Mouse (Mus musculus) intestine, embryonic 15.5 days (tissue): ENCODE measurements at regions not wholly inside any gene's neighbourhood (a gene's known extent, or its start where the extent isn't known, plus 50 kb on each side); places are given as distances from the start of the nearest gene placed in this dataset.
"Not testable (repeated sequence)": the region's sequence is repeated elsewhere in the genome, so short reads cannot be mapped to it uniquely, and the experiment has no call there.

Experiments used
- ATAC-seq: fragments of 200-750 bp; cut with Nextera tagmentation; 2 replicates; pipeline ENCODE4 v1.8.0; 2017; ENCODE audit warnings: moderate TSS enrichment, moderate library complexity
- H3K27ac ChIP-seq: fragments of 300-500 bp; sonication (generic); 2 replicates; pipeline ENCODE4 v1.5.1; 2015; ENCODE audit warnings: mild to moderate bottlenecking, inconsistent platforms
- H3K27me3 ChIP-seq: fragments of 300-500 bp; sonication (generic); replicated peaks from 2 replicates; pipeline ENCODE4 v1.6.1; 2015; ENCODE audit warnings: inconsistent platforms
- H3K36me3 ChIP-seq: fragments of 300-500 bp; sonication (generic); 2 replicates; pipeline ENCODE4 v1.6.1; 2015; ENCODE audit warnings: inconsistent platforms
- H3K4me1 ChIP-seq: fragments of 300-500 bp; sonication (generic); replicated peaks from 2 replicates; pipeline ENCODE4 v1.6.1; 2015; ENCODE audit warnings: inconsistent platforms
- H3K4me2 ChIP-seq: fragments of 300-500 bp; sonication (generic); replicated peaks from 2 replicates; pipeline ENCODE4 v1.6.1; 2015; ENCODE audit warnings: mild to moderate bottlenecking, inconsistent platforms
- H3K4me3 ChIP-seq: fragments of 300-500 bp; sonication (generic); replicated peaks from 2 replicates; pipeline ENCODE4 v1.5.1; 2015; ENCODE audit warnings: inconsistent platforms
- H3K9ac ChIP-seq: fragments of 300-500 bp; sonication (generic); 2 replicates; pipeline ENCODE4 v1.6.1; 2015; ENCODE audit warnings: inconsistent platforms
- H3K9me3 ChIP-seq: fragments of 300-500 bp; sonication (generic); 2 replicates; pipeline ENCODE4 v1.6.1; 2016; ENCODE audit warnings: inconsistent platforms
- WGBS: fragments of 180-500 bp; shearing (Covaris S2); methylation state at CpG from one replicate; pipeline ENCODE4 v1.1.7; 2015; 5-methylcytosine and 5-hydroxymethylcytosine counted together

DNA sequence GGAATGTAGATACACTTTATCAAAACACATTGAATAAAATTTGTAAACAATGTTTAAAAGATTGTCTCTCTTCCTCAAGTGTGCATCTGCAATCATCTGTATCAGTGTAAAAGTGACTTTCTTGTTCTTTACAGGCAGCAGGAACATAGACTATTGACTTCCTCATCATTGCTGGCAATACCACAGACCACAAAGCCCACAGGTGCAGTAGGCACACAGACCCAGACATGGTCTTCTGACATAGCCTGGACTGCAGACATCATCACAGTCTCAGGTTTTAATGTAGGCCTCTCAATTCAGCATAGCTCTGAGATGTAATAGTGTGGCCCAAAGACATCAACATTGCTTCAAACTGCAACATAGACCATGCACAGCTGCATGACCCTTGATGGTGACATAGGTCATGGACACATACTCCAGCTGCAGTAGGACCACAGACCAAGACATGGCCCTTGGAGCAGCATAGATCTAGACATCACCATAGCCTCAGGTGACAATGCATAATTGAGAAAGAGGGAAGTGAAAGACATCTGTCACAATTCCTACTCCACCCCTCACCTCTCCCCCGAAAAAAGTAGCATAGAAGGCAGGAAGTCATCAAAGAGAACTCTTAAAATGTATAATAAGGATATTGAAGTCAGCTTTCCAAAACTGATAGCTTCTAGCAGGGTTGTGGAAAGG is 74.1 kb upstream of the Speer2 start:
- no peaks in the 10 kb centered on the region for H3K36me3 ChIP-seq
- no peak overlapping the region for H3K9ac ChIP-seq
- H3K4me1 ChIP-seq: no peaks in the 10 kb centered on the region
- H3K4me2 ChIP-seq: no peak overlapping the region
- no peak for ATAC-seq
- 57% methylated on average over 1 of the region's 1 CpGs for WGBS
- H3K27ac ChIP-seq: no peak overlapping the region
- no peaks in the 10 kb centered on the region for H3K9me3 ChIP-seq
- no peaks in the 10 kb centered on the region for H3K27me3 ChIP-seq
- no peak overlapping the region for H3K4me3 ChIP-seq

DNA sequence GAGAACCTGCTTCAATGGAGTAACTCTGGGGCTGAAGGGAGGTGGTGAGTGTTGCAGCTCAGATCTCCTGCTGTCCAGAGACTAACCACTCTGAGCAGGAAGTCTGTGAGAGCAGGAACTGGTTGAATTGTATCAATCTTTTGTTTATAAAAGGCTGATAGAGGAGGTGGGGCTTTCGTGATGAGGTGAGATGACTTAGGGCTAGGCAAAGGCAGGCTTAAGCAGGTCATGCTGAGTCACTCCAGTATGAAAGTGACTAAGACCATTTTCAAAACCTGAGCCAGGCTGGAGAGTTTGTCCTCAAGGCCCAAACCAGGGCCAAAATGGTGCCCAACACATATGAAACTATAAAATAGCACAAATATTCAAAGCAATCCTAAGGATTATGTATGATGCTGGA is 80.1 kb upstream of the Speer2 start:
- Histone ChIP-seq H3K27me3 (no peaks in the 10 kb centered on the region), H3K4me3 (no peak overlapping the region), H3K9me3 (no peaks in the 10 kb centered on the region), H3K9ac (no peak overlapping the region), H3K36me3 (no peaks in the 10 kb centered on the region), H3K4me2 (no peak overlapping the region), H3K27ac (no peak overlapping the region), H3K4me1 (no peaks in the 10 kb centered on the region)
- 40% methylated on average over 1 of the region's 1 CpGs for WGBS
- ATAC-seq: no peak

DNA sequence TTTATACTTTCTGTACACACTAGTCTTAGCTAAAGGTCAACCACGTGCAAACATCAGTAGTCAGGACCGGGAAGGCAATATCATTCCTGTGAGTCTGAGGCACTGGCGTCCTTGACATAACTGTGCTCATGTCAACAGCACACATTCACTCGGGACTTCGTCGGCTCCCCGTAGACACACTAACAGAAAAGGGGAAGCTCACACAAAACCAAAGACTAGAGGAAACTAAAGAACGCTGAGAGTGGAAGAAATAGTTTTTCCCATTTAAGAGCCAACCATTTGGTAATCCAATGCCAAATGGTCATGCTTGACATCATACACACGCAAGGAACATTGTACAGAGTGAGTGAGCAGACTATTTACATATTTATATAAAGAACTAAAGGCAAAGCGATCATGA is 85.2 kb upstream of the Speer2 start:
- H3K4me3 ChIP-seq: no peak overlapping the region
- ATAC-seq: no peak
- no peak overlapping the region for H3K9ac ChIP-seq
- H3K27me3 ChIP-seq: no peaks in the 10 kb centered on the region
- no peak overlapping the region for H3K4me2 ChIP-seq
- no peak overlapping the region for H3K27ac ChIP-seq
- H3K9me3 ChIP-seq: no peaks in the 10 kb centered on the region
- H3K36me3 ChIP-seq: no peaks in the 10 kb centered on the region
- WGBS: 60% methylated on average over 10 of the region's 10 CpGs
- no peaks in the 10 kb centered on the region for H3K4me1 ChIP-seq

DNA sequence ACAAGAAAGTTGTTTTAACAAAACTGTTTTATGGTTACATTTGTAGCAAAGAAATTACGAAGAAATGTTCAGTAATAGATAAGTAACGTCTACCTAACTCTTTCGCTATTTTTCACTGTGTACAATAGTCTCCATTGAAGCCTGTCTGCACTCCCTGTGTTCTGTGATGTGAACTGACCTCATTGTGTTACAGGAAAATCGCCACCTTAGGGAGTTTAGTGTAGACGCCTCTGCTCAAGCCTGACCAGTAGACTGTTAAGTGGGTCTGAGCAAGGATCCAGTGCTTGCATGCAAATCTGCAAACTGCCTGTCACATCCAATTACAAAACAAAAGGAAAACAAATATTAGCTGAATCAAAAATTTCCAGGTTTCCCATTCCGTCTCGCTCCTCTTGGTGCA is 85.8 kb upstream of the Speer2 start:
- Histone ChIP-seq H3K9me3 (no peaks in the 10 kb centered on the region), H3K4me2 (no peak overlapping the region), H3K4me3 (no peak overlapping the region), H3K36me3 (no peaks in the 10 kb centered on the region), H3K9ac (no peak overlapping the region), H3K27me3 (no peaks in the 10 kb centered on the region), H3K27ac (no peak overlapping the region), H3K4me1 (no peaks in the 10 kb centered on the region)
- ATAC-seq: no peak
- 89% methylated on average over 7 of the region's 7 CpGs for WGBS

DNA sequence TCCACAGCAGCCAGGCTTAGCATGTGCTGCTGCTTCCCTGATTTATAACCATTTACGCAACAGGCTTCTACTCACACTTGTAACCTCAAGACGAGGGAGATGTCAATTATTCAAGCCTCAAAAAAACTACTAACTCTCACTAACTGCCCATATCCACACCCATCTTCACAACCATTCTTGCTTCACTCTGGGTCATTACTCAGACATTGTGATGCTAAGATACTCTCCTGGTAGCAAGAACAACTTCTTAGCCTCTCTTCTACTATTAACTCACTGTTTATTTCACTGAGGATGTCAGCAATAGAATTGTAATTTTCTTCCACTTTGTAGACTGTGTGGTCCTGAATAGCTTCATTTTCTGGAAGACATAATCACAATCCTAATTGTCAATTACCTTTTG is 88.0 kb upstream of the Speer2 start:
- H3K27me3 ChIP-seq: no peaks in the 10 kb centered on the region
- H3K27ac ChIP-seq: no peak overlapping the region
- H3K4me1 ChIP-seq: no peaks in the 10 kb centered on the region
- H3K4me3 ChIP-seq: no peak overlapping the region
- WGBS: 53% methylated on average over 2 of the region's 2 CpGs
- H3K4me2 ChIP-seq: no peak overlapping the region
- no peak for ATAC-seq
- H3K36me3 ChIP-seq: no peaks in the 10 kb centered on the region
- no peaks in the 10 kb centered on the region for H3K9me3 ChIP-seq
- H3K9ac ChIP-seq: no peak overlapping the region

DNA sequence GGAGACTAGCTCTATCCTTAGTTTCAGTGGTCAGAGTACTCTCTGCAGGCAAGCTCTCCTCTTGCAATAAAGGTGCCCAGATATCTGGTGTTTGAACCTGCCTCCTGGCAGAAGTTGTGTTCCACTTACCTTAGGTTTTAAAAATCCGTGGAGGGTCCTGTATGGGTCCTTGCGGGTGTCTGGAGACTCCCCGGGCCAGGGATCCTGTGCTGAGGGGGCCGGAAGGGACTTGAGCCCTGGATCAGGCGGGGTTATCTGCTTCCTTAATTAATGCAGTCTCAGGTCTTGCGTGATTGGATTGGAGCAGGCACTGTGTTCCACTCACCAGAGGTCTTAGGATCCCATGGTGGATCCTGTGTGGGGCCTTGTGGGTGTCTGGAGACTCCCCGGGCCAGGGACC is 103.0 kb upstream of the Speer2 start:
- H3K9me3 ChIP-seq: not testable (repeated sequence)

DNA sequence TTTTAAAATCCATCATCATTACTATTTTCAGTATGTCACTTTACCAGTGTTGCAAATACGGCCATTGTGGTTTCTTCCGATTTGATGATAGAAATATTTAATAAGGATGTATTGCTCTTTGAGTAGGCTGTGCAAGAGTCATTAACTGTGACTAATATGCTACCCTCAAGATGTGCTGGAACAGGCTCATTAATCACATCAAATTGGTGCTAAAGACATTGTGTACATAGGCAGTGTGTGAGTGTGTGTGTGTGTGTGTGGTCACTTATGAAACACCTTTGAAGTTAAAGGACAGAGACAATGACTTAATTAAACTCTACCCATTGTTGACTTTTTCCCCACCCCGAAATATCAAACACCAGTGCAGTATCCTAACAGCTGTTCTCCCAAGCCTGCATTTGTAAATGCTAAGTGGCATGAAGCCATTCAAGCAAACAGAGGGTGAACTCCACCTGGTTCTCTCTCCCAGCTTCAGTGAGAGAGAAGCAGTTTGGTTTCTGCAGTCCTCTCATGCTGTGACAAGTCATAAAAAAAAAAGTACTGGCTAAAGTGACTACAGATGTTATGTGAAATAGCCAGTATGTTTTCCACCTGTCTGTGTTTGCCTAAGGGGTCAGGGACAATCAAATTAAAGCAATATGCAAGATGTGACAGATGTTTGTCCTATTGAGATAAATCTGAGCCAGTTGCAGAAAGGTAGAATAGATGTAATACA is 116.4 kb upstream of the Speer2 start:
- peak; percentile 71 for ATAC-seq
- Histone ChIP-seq H3K9me3 (no peaks in the 10 kb centered on the region), H3K4me2 (no peak overlapping the region), H3K4me3 (no peak overlapping the region), H3K9ac (no peak overlapping the region), H3K36me3 (no peaks in the 10 kb centered on the region), H3K27ac (no peak overlapping the region), H3K4me1 (no peaks in the 10 kb centered on the region), H3K27me3 (no peaks in the 10 kb centered on the region)
- 66% methylated on average over 3 of the region's 3 CpGs for WGBS

More for the DNA sequence above, 103.0 kb upstream of the Speer2 start:
- H3K4me2 ChIP-seq, H3K9ac ChIP-seq, H3K27ac ChIP-seq, H3K4me1 ChIP-seq, H3K4me3 ChIP-seq, ATAC-seq, H3K36me3 ChIP-seq, H3K27me3 ChIP-seq: not testable (repeated sequence)
- WGBS: 92% methylated on average over 7 of the region's 7 CpGs

DNA sequence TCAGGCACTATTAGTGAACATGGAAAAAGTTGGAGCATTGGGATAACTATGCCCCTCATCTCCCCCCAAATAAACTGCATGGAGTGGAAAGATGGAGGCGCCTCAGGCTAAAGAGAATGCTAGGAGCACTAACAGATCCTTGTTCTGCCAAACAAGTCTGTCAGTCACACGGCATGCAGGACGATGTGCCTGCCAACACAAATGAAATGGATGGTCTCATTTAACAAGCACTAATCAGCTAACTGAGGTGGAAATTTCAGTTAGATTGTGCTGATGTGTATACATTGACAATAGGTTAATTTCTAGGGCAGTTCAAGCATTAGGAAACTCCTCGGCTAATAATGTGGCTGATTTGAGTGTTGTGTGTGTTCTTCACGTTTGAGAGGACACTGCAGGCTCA is 120.8 kb upstream of the Speer2 start:
- Histone ChIP-seq H3K9me3 (no peaks in the 10 kb centered on the region), H3K36me3 (no peaks in the 10 kb centered on the region), H3K4me2 (no peak overlapping the region), H3K9ac (no peak overlapping the region), H3K27me3 (no peaks in the 10 kb centered on the region), H3K4me1 (no peaks in the 10 kb centered on the region), H3K27ac (no peak overlapping the region), H3K4me3 (no peak overlapping the region)
- WGBS: 73% methylated on average over 5 of the region's 5 CpGs
- no peak for ATAC-seq

DNA sequence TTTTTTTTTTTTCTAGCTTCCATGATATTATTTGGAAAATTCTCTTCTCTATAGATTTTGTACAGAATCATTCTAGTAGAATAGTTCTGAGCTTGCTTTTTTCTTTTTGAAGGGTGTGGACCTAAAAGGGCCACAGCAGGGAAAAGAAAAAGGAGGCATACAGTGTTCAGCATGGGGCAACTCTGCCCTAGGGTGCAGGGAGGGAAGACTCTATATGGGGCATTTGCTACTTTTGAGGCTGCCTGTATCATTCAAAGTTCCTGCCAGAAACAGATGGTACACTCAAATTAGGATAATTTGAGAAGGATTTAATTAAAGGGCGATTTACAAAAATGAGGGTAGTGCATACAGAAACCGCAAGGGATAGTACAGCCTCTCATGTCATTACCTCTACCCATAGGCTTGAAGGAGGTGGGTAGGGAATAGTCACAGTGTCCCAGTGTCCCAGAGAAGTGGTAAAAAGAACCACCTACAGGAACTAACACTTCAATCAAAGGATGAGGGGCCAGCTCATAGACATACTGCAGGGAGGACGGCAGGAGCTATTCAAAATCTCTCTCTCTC is 128.4 kb upstream of the Speer2 start:
- Histone ChIP-seq H3K36me3 (no peaks in the 10 kb centered on the region), H3K4me3 (no peak overlapping the region), H3K9me3 (no peaks in the 10 kb centered on the region), H3K27me3 (no peaks in the 10 kb centered on the region), H3K4me1 (no peaks in the 10 kb centered on the region), H3K9ac (no peak overlapping the region), H3K4me2 (no peak overlapping the region), H3K27ac (no peak overlapping the region)
- WGBS: 68% methylated on average over 3 of the region's 3 CpGs
- no peak for ATAC-seq

DNA sequence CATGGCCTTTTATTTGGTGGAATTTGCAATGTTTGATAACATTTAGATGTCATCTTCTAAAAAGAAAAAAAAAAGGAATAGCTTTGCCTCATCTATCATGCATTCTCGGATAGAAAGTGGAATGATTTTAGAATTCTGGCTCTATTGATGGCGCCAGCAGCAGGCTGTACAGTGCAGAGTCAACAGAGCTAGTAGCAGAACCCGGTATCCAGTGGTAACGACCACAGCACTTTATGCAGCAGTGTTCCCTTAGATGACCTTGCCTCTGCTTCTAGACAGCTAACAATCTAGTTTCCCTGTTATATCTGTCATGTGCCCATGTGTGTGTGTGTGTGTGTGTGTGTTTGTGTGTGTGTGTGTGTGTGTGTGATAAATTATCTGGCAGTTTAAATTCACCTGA is 129.2 kb upstream of the Speer2 start:
- no peak overlapping the region for H3K27ac ChIP-seq
- ATAC-seq: no peak
- H3K9ac ChIP-seq: no peak overlapping the region
- no peaks in the 10 kb centered on the region for H3K27me3 ChIP-seq
- H3K9me3 ChIP-seq: no peaks in the 10 kb centered on the region
- H3K4me2 ChIP-seq: no peak overlapping the region
- 78% methylated on average over 4 of the region's 4 CpGs for WGBS
- H3K4me3 ChIP-seq: no peak overlapping the region
- no peaks in the 10 kb centered on the region for H3K36me3 ChIP-seq
- no peaks in the 10 kb centered on the region for H3K4me1 ChIP-seq

DNA sequence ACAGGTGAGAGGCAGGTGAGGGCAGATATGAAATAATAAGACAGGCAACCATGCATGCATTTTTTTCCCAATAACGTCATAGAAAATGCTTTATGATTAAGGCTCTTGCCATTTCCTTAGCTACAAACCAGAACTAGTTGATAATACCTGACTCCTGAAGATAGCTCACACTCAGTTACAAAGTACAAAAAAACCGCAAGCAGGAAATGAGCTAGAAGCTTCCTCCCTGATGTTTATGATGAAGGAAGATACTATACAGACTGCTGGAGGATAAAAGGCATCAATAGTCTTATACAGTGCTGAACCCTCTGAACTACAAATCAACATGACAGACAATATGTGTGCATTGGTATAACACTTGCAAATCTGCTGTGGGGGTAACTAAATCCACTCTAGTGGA is 143.3 kb upstream of the Speer2 start:
- ATAC-seq: no peak
- H3K27me3 ChIP-seq: no peaks in the 10 kb centered on the region
- 90% methylated on average over 2 of the region's 2 CpGs for WGBS

DNA sequence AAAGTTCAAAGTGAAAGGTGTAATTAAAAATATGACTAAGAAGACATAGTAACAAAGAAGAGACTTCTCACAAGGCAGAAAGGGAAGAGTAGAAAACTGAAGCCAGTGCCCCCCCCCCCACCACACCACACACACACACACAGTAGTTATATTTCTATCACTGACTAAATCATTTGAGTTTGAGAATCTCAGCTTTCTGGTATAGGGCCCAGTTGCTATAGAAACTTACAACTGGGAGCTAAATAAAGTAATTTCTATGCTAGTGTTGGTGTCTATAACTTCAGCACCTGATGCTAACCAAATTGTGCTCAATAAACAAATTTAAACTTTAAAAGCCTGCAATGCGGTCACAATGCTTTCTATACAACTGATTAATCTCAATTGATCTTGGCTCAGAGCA is 153.4 kb upstream of the Speer2 start:
- no peaks in the 10 kb centered on the region for H3K27me3 ChIP-seq
- ATAC-seq: no peak
- H3K4me3 ChIP-seq: no peak overlapping the region
- H3K4me2 ChIP-seq: no peak overlapping the region
- WGBS: 91% methylated on average over 1 of the region's 1 CpGs
- no peaks in the 10 kb centered on the region for H3K4me1 ChIP-seq
- H3K36me3 ChIP-seq: no peaks in the 10 kb centered on the region
- H3K9ac ChIP-seq: no peak overlapping the region
- no peak overlapping the region for H3K27ac ChIP-seq
- H3K9me3 ChIP-seq: no peaks in the 10 kb centered on the region

More for the DNA sequence above, 143.3 kb upstream of the Speer2 start:
- Histone ChIP-seq H3K9me3 (no peaks in the 10 kb centered on the region), H3K4me3 (no peak overlapping the region), H3K36me3 (no peaks in the 10 kb centered on the region), H3K4me1 (no peaks in the 10 kb centered on the region), H3K27ac (no peak overlapping the region), H3K4me2 (no peak overlapping the region), H3K9ac (no peak overlapping the region)

DNA sequence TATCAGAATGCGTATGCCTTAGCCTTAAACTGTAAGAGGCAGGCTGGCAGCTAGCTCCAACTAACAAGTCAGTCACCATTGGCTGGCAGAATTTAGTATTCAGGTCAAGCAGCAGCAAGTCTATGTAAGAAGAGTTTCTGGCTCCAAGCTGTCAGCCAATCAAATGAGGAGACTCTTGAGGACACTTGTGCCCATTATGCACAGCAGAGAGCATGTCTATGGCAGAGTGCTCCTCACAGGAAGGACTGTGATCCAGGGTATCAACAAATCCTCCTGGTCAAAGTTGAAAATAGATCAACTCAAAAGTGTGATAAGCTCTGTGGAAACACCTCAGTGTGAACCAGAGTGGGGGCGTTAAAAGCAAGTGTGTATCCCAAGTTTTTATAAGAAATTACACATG is 156.0 kb upstream of the Speer2 start:
- no peaks in the 10 kb centered on the region for H3K36me3 ChIP-seq
- no peaks in the 10 kb centered on the region for H3K9me3 ChIP-seq
- no peak overlapping the region for H3K4me2 ChIP-seq
- WGBS: 93% methylated on average over 2 of the region's 2 CpGs
- H3K27me3 ChIP-seq: no peaks in the 10 kb centered on the region
- H3K27ac ChIP-seq: no peak overlapping the region
- ATAC-seq: no peak
- no peaks in the 10 kb centered on the region for H3K4me1 ChIP-seq
- H3K4me3 ChIP-seq: no peak overlapping the region
- H3K9ac ChIP-seq: no peak overlapping the region
